27 mouse cellular contexts compared by ENCODE assay signal in the genomic region with DNA sequence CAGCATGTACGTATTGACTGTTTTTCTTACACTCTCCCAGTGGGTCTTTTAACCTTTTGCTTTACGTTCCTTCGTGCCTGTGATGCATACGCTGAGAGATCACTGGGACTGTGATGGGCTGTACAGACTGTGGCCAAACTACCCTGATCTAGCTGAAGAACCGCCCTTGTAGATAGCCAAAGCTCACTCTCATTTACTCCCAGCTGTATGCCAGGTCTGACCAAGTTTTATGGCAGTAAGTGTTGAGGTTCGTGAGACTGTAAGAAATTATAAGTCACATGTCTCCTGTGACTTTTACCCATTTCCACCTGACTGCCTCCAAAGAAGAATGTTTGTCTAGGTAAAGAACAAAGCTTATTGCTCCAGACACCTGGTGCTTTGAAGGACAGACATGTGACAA. TPM values are rescaled to one million over a fixed set of nuclear protein-coding genes. Genes with fewer than 3 reads are reported as not detected.
DNase-seq lines count a peak whose midpoint lies in the region; ATAC-seq and TF ChIP-seq lines count a peak whose summit lies in the region.
"Had no signal": no experiment of that assay in that cellular context is flagged by ENCODE, and none has a peak within 500 bp of the region (broad histone marks: within the 10 kb centered on the region; RNA-seq: fewer than 3 reads in every experiment).

No protein-coding gene starts in this region.

- no peak overlapping the region for H3K4me3 ChIP-seq in kidney, adult 2 months (ENCODE audit: insufficient read depth, low read depth, low read length)
- no peak overlapping the region for H3K4me3 ChIP-seq in kidney, embryonic 16.5 days (ENCODE audit: low read length)
- no peak overlapping the region for H3K4me3 ChIP-seq in intestine, embryonic 15.5 days (replicated peaks)
- no peak overlapping the region for H3K4me3 ChIP-seq in intestine, embryonic 16.5 days (ENCODE audit: low read length)
- no peak overlapping the region for H3K4me3 ChIP-seq in hindbrain, embryonic 12.5 days
- H3K4me3 ChIP-seq in forebrain, postnatal 0 days (ENCODE audit: low read depth, low read length) = no peak overlapping the region
- H3K4me3 ChIP-seq: embryonic facial prominence, embryonic 15.5 days; heart, embryonic 12.5 days; heart, embryonic 15.5 days; hindbrain, embryonic 10.5 days had no signal

- no peak for ATAC-seq in kidney, embryonic 16.5 days (ENCODE audit: low FRiP score, low TSS enrichment)
- peak; percentile 93 for ATAC-seq in intestine, embryonic 15.5 days
- ATAC-seq in intestine, embryonic 16.5 days = peak; percentile 96
- ATAC-seq in hindbrain, embryonic 12.5 days (ENCODE audit: low FRiP score) = no peak
- no peak for ATAC-seq in forebrain, postnatal 0 days
- ATAC-seq: CD4-positive, CD25-positive, alpha-beta regulatory T cell, adult 4 months; forebrain, embryonic 14.5 days; hindbrain, postnatal 0 days had no signal

- H3K27ac ChIP-seq in kidney, adult 2 months (ENCODE audit: insufficient read depth, low read depth, low read length) = peak overlapping the region; percentile 20; the same call in 1 of the 2 replicates
- no peak overlapping the region for H3K27ac ChIP-seq in kidney, embryonic 16.5 days (ENCODE audit: low read length)
- no peak overlapping the region for H3K27ac ChIP-seq in intestine, embryonic 15.5 days
- H3K27ac ChIP-seq in intestine, embryonic 16.5 days (ENCODE audit: low read length) = peak overlapping the region; percentile 73
- H3K27ac ChIP-seq in hindbrain, embryonic 12.5 days = no peak overlapping the region
- no peak overlapping the region for H3K27ac ChIP-seq in forebrain, postnatal 0 days (ENCODE audit: low read depth, low read length)
- H3K27ac ChIP-seq: heart, embryonic 15.5 days; hindbrain, embryonic 10.5 days; hindbrain, embryonic 14.5 days; hindbrain, postnatal 0 days had no signal

- no peaks in the 10 kb centered on the region for H3K4me1 ChIP-seq in kidney, adult 2 months (ENCODE audit: control insufficient read depth, insufficient read depth, low read length)
- no peaks in the 10 kb centered on the region for H3K4me1 ChIP-seq in kidney, embryonic 16.5 days (ENCODE audit: insufficient read depth, low read length)
- H3K4me1 ChIP-seq in intestine, embryonic 15.5 days (replicated peaks) = no peaks in the 10 kb centered on the region
- no peaks in the 10 kb centered on the region for H3K4me1 ChIP-seq in intestine, embryonic 16.5 days (ENCODE audit: control insufficient read depth, insufficient read depth, low read length)
- no peaks in the 10 kb centered on the region for H3K4me1 ChIP-seq in hindbrain, embryonic 12.5 days
- no peaks in the 10 kb centered on the region for H3K4me1 ChIP-seq in forebrain, postnatal 0 days (ENCODE audit: insufficient read depth)
- H3K4me1 ChIP-seq: heart, embryonic 12.5 days; heart, embryonic 15.5 days; hindbrain, embryonic 10.5 days had no signal

- WGBS in kidney, adult 2 months = 63% methylated on average over 6 of the region's 6 CpGs
- 76% methylated on average over 6 of the region's 6 CpGs for WGBS in kidney, embryonic 16.5 days
- WGBS in intestine, embryonic 15.5 days = 75% methylated on average over 6 of the region's 6 CpGs
- WGBS in intestine, embryonic 16.5 days = 73% methylated on average over 6 of the region's 6 CpGs
- WGBS in hindbrain, embryonic 12.5 days = 90% methylated on average over 6 of the region's 6 CpGs
- 92% methylated on average over 6 of the region's 6 CpGs for WGBS in forebrain, postnatal 0 days

- H3K27me3 ChIP-seq in kidney, adult 2 months (replicated peaks; ENCODE audit: control insufficient read depth, insufficient read depth, low read length) = no peaks in the 10 kb centered on the region
- peaks cover 6% of the 10 kb centered on the region; the same call in 1 of the 2 replicates for H3K27me3 ChIP-seq in kidney, embryonic 16.5 days (ENCODE audit: insufficient read depth, low read length)
- H3K27me3 ChIP-seq in intestine, embryonic 15.5 days (replicated peaks) = no peaks in the 10 kb centered on the region
- H3K27me3 ChIP-seq in intestine, embryonic 16.5 days (replicated peaks; ENCODE audit: control insufficient read depth, insufficient read depth, low read length) = no peaks in the 10 kb centered on the region; the same call in 1 of the 2 replicates
- peaks cover 9% of the 10 kb centered on the region; the same call in 1 of the 2 replicates for H3K27me3 ChIP-seq in hindbrain, embryonic 12.5 days
- H3K27me3 ChIP-seq in forebrain, postnatal 0 days (ENCODE audit: insufficient read depth, low read length) = no peaks in the 10 kb centered on the region
- H3K27me3 ChIP-seq: embryonic facial prominence, embryonic 15.5 days; heart, embryonic 12.5 days; heart, embryonic 15.5 days had no signal

- TF ChIP-seq POLR2A in kidney, adult 2 months (IDR thresholded peaks at IDR 0.05; ENCODE audit: low read depth, low read length) = no peak

- no peak overlapping the region for H3K9ac ChIP-seq in kidney, embryonic 16.5 days (replicated peaks; ENCODE audit: low read length)
- H3K9ac ChIP-seq in intestine, embryonic 15.5 days = no peak overlapping the region
- no peak overlapping the region for H3K9ac ChIP-seq in intestine, embryonic 16.5 days (ENCODE audit: low read depth, low read length)
- no peak overlapping the region for H3K9ac ChIP-seq in hindbrain, embryonic 12.5 days
- no peak overlapping the region for H3K9ac ChIP-seq in forebrain, postnatal 0 days
- H3K9ac ChIP-seq: embryonic facial prominence, embryonic 15.5 days; heart, embryonic 12.5 days; heart, embryonic 15.5 days; hindbrain, embryonic 14.5 days had no signal

- no peaks in the 10 kb centered on the region for H3K36me3 ChIP-seq in kidney, adult 2 months (ENCODE audit: control insufficient read depth, insufficient read depth, low read length)
- no peaks in the 10 kb centered on the region for H3K36me3 ChIP-seq in kidney, embryonic 16.5 days (ENCODE audit: insufficient read depth, low read length)
- no peaks in the 10 kb centered on the region for H3K36me3 ChIP-seq in intestine, embryonic 15.5 days
- H3K36me3 ChIP-seq in intestine, embryonic 16.5 days (ENCODE audit: control insufficient read depth, insufficient read depth, low read length) = no peaks in the 10 kb centered on the region
- no peaks in the 10 kb centered on the region for H3K36me3 ChIP-seq in hindbrain, embryonic 12.5 days
- H3K36me3 ChIP-seq in forebrain, postnatal 0 days (ENCODE audit: insufficient read depth) = no peaks in the 10 kb centered on the region
- H3K36me3 ChIP-seq: embryonic facial prominence, embryonic 15.5 days; heart, embryonic 12.5 days; heart, embryonic 15.5 days; hindbrain, embryonic 10.5 days had no signal

- H3K9me3 ChIP-seq in kidney, embryonic 16.5 days (ENCODE audit: low read length) = no peaks in the 10 kb centered on the region
- H3K9me3 ChIP-seq in intestine, embryonic 15.5 days = no peaks in the 10 kb centered on the region
- no peaks in the 10 kb centered on the region for H3K9me3 ChIP-seq in intestine, embryonic 16.5 days (ENCODE audit: control insufficient read depth, low read length)
- H3K9me3 ChIP-seq in hindbrain, embryonic 12.5 days (replicated peaks) = no peaks in the 10 kb centered on the region
- no peaks in the 10 kb centered on the region for H3K9me3 ChIP-seq in forebrain, postnatal 0 days (ENCODE audit: low read length)
- H3K9me3 ChIP-seq: embryonic facial prominence, embryonic 15.5 days; heart, embryonic 12.5 days; heart, embryonic 15.5 days; hindbrain, embryonic 10.5 days had no signal

- no peak for TF ChIP-seq CTCF in kidney, adult 2 months (conservative IDR thresholded peaks at IDR 0.05; ENCODE audit: insufficient read depth, insufficient read length, low read depth, low read length)
- no peak for TF ChIP-seq CTCF in forebrain, postnatal 0 days (IDR thresholded peaks at IDR 0.05; ENCODE audit: low read depth)

- no peak overlapping the region for H3K4me2 ChIP-seq in kidney, embryonic 16.5 days (replicated peaks; ENCODE audit: low read depth, low read length)
- no peak overlapping the region for H3K4me2 ChIP-seq in intestine, embryonic 15.5 days (replicated peaks)
- H3K4me2 ChIP-seq in intestine, embryonic 16.5 days (ENCODE audit: low read depth, low read length) = no peak overlapping the region
- H3K4me2 ChIP-seq in hindbrain, embryonic 12.5 days (replicated peaks) = no peak overlapping the region
- no peak overlapping the region for H3K4me2 ChIP-seq in forebrain, postnatal 0 days (ENCODE audit: low read depth)
- H3K4me2 ChIP-seq: embryonic facial prominence, embryonic 15.5 days; heart, embryonic 12.5 days; heart, embryonic 15.5 days; hindbrain, embryonic 14.5 days had no signal

- DNase-seq in kidney, adult 2 months = peak; percentile 40
- DNase-seq in forebrain, postnatal 0 days = no peak
- DNase-seq: adrenal gland, adult 2 months; adrenal gland, postnatal 14 days; cerebellum, adult 11 months; cerebellum, adult 2 months; cerebellum, adult 9-11 months; cerebellum, postnatal 25 days; gastrocnemius, postnatal 25 days; heart, adult 18-20 months; heart, postnatal 10 days; heart, postnatal 36 days had no signal

RNA-seq across cellular contexts. Expression of a gene that starts 19.5 kb away (rescaled TPM):
- 7.0 and 8.6 TPM in 2 replicates for polyA plus RNA-seq in kidney, adult 2 months (2012; rRNA removed)
- 8.7 and 12.7 TPM in 2 replicates for polyA plus RNA-seq in kidney, embryonic 16.5 days (2015; fragmentation: Nextera tagmentation; extraction: Ambion mirVana)
- polyA plus RNA-seq in intestine, embryonic 15.5 days (2015; fragmentation: Nextera tagmentation; extraction: Ambion mirVana) = 5.2 and 5.3 TPM in 2 replicates
- polyA plus RNA-seq in intestine, embryonic 16.5 days (2015; fragmentation: Nextera tagmentation; extraction: Ambion mirVana) = 2.5 and 3.2 TPM in 2 replicates
- 21.7 and 27.9 TPM in 2 replicates for polyA plus RNA-seq in hindbrain, embryonic 12.5 days (2016; fragmentation: Nextera tagmentation; extraction: Ambion mirVana)
- total RNA-seq in forebrain, postnatal 0 days (2014; rRNA removed) = 1.2 and 1.4 TPM in 2 replicates
- 0.87 and 1.7 TPM in 2 replicates for polyA plus RNA-seq in forebrain, postnatal 0 days (2015; fragmentation: Nextera tagmentation; extraction: Ambion mirVana)
- total RNA-seq: common myeloid progenitor, adult 5-6 weeks; MEL had no signal
- polyA plus RNA-seq: C2C12; CD4-positive, CD25-positive, alpha-beta regulatory T cell, adult 4 months had no signal

RNA-seq across cellular contexts. Expression of a gene that starts 47.6 kb away (rescaled TPM):
- polyA plus RNA-seq in kidney, adult 2 months (2012; rRNA removed) = 0.88 and 1.0 TPM in 2 replicates
- polyA plus RNA-seq in kidney, embryonic 16.5 days (2015; fragmentation: Nextera tagmentation; extraction: Ambion mirVana) = 9.6 and 9.9 TPM in 2 replicates
- polyA plus RNA-seq in intestine, embryonic 15.5 days (2015; fragmentation: Nextera tagmentation; extraction: Ambion mirVana) = 5.5 and 5.9 TPM in 2 replicates
- polyA plus RNA-seq in intestine, embryonic 16.5 days (2015; fragmentation: Nextera tagmentation; extraction: Ambion mirVana) = 4.8 and 4.9 TPM in 2 replicates
- polyA plus RNA-seq in hindbrain, embryonic 12.5 days (2016; fragmentation: Nextera tagmentation; extraction: Ambion mirVana) = 12.6 and 13.7 TPM in 2 replicates
- 4.6 TPM in 2 replicates for total RNA-seq in forebrain, postnatal 0 days (2014; rRNA removed)
- 2.6 and 3.0 TPM in 2 replicates for polyA plus RNA-seq in forebrain, postnatal 0 days (2015; fragmentation: Nextera tagmentation; extraction: Ambion mirVana)

Comparison
In these comparisons a context has a peak if more than half of its experiments do, and no peak if none do; other contexts are left out.
1. H3K27ac ChIP-seq: peak in kidney, adult 2 months (single experiment) and intestine, embryonic 16.5 days (single experiment); none in kidney, embryonic 16.5 days (single experiment), intestine, embryonic 15.5 days (single experiment), hindbrain, embryonic 12.5 days (single experiment) and forebrain, postnatal 0 days (single experiment).
2. ATAC-seq: peak in intestine, embryonic 15.5 days (single experiment) and intestine, embryonic 16.5 days (single experiment); none in kidney, embryonic 16.5 days (single experiment), hindbrain, embryonic 12.5 days (single experiment) and forebrain, postnatal 0 days (single experiment).